Mouse (Mus musculus) lung, adult 2 months (tissue): ENCODE results near the gene Duoxa2.

Experiments used
- CTCF ChIP-seq: fragments of 200-500 bp; IDR thresholded peaks from 2 replicates; pipeline ENCODE4 v1.5.1; 2011; ENCODE audit warnings: mild to moderate bottlenecking, low read length, control low read depth; ENCODE audit not compliant: insufficient read depth
- POLR2A ChIP-seq: fragments of 200-500 bp; IDR thresholded peaks from 2 replicates; pipeline ENCODE4 v1.6.1; 2011; ENCODE audit warnings: low read depth, mild to moderate bottlenecking, control low read depth, low read length, borderline replicate concordance; ENCODE audit errors: extremely low read depth

DNA sequence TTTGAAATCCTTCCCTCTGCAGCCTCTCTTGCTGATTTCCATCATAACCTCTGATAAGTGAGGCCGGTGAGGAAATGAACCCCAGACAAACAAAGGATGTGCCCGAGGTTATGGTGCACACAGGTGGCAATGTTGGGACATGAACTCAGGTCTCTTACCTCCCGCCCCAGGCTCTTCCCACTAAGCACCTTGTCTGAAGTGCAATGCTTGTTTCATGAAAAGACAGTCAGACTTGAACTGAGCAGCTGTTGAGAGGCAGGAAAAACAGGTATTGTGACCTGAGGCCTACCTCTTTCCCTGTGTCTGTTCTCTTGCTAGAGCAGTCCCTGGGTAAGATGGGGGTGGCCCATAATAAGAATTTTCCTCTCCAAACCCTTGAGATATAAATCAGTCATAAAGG is 33.5 kb downstream of the Duoxa2 start:
- TF ChIP-seq CTCF = no peak
- TF ChIP-seq POLR2A = no peak
